Mouse (Mus musculus) kidney, adult 2 months (tissue): Measurements from ENCODE around the gene Adcyap1r1. TPM values are rescaled to one million over a fixed set of nuclear protein-coding genes. Genes with fewer than 3 reads are reported as not detected.

Experiments used
- DNase-seq: peaks from one replicate; pipeline ENCODE4 v3.0.0; 2021
- H3K27ac ChIP-seq: fragments of 200-500 bp; 2 replicates; pipeline ENCODE4 v1.5.1; 2012; ENCODE audit warnings: low read depth, low read length, control low read depth, inconsistent platforms; ENCODE audit not compliant: insufficient read depth
- H3K27me3 ChIP-seq: fragments of 200-500 bp; replicated peaks from 2 replicates; pipeline ENCODE4 v1.6.1; 2012; ENCODE audit warnings: mild to moderate bottlenecking, moderate library complexity, low read length, inconsistent platforms; ENCODE audit not compliant: control insufficient read depth, insufficient read depth
- H3K36me3 ChIP-seq: fragments of 200-500 bp; 2 replicates; pipeline ENCODE4 v1.6.1; 2012; ENCODE audit warnings: mild to moderate bottlenecking, moderate library complexity, low read length, inconsistent platforms; ENCODE audit not compliant: control insufficient read depth, insufficient read depth
- H3K4me1 ChIP-seq: fragments of 200-500 bp; 2 replicates; pipeline ENCODE4 v1.6.1; 2011; ENCODE audit warnings: low read length; ENCODE audit not compliant: control insufficient read depth, insufficient read depth
- H3K4me3 ChIP-seq: fragments of 200-500 bp; 2 replicates; pipeline ENCODE4 v1.5.1; 2011; ENCODE audit warnings: mild to moderate bottlenecking, low read depth, low read length, control low read depth; ENCODE audit not compliant: insufficient read depth
- CTCF ChIP-seq: fragments of 200-500 bp; conservative IDR thresholded peaks from 2 replicates; pipeline ENCODE4 v1.5.1; 2011; ENCODE audit warnings: low read depth, mild to moderate bottlenecking, control low read depth, low read length, moderate library complexity, mixed read lengths; ENCODE audit not compliant: insufficient read depth, insufficient read length
- POLR2A ChIP-seq: fragments of 200-500 bp; IDR thresholded peaks from one replicate; pipeline ENCODE4 v1.6.1; 2011; ENCODE audit warnings: low read depth, low read length, control low read depth
- WGBS: fragments of 180-500 bp; shearing (Covaris S2); methylation state at CpG from one replicate; pipeline ENCODE4 v1.1.7; 2018; 5-methylcytosine and 5-hydroxymethylcytosine counted together
- polyA plus RNA-seq: library from polyadenylated mRNA; depleted of rRNA; stranded (reverse); fragments of >200 nt; gene quantifications from 2 replicates; pipeline ENCODE4 v1.2.3, GENCODE M21; 2012

Gene Adcyap1r1
- polyA plus RNA-seq, 1 experiment = 2.2 TPM

DNA sequence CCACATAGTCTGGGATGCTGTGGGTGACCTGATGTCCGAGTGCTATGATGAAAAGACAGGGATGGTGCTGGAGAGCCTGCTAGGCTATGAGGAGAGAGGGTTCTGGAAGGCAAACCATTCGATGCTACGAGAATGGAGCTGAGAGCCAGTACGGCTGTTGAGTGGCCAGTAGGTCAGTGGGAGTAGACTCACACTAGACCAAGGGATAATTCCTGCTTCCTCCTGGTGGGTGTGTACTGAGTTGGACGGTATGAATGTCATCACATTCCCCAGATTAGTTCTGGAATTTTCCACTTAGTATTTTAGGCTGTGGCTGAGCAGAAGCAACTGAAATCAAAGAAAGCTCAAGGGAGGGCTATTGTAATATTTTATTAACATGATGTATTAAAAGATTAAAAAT is 40.8 kb upstream of the Adcyap1r1 start:
- no peak for DNase-seq
- Histone ChIP-seq H3K4me1 (no peaks in the 10 kb centered on the region), H3K36me3 (no peaks in the 10 kb centered on the region), H3K27me3 (no peaks in the 10 kb centered on the region; the same call in 1 of the 2 replicates), H3K27ac (no peak overlapping the region), H3K4me3 (no peak overlapping the region)
- no peak for TF ChIP-seq CTCF
- no peak for TF ChIP-seq POLR2A
- WGBS = 64% methylated on average over 5 of the region's 5 CpGs

- Histone ChIP-seq H3K36me3 (no peaks in the 10 kb centered on the region), H3K27ac (no peak overlapping the region), H3K4me3 (no peak overlapping the region), H3K27me3 (no peaks in the 10 kb centered on the region; the same call in 1 of the 2 replicates), H3K4me1 (no peaks in the 10 kb centered on the region)
- WGBS = 78% methylated on average over 5 of the region's 5 CpGs
- no peak for TF ChIP-seq CTCF
- TF ChIP-seq POLR2A = no peak
- no peak for DNase-seq
Measured at GRCm38 (mm10) chr6:55416202-55416601, 35.6 kb upstream of the Adcyap1r1 start.

DNA sequence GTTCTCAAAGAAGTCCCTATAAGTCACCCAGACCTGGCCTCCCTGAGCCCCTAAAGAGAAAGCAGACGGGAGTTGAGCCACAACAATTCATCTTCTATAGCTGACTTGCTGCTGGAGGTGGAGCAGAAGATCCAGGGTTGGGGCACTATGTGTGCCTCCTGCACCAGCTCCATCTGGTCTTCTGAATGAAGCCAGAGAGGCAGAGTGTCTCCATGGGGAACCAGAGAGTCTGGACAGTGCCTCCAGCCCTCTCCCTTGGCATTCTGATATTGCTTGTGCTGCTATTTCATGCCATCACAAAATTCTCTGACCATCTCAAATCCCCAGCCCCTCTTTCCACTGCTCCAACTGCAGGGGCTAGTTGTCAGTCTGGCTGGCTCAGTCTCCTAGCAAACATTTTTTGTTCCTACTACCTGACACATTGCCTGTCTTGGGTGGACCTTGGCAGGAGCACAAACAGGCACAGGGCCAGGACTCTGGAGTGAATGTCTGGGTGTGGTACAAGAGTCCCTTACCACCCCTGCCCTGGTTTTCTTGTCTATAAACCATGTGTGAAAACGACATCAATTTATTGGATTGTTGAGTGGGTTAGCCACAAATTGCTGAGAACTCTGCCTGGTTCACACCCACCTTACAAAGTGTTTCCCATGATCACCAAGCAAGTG is 32.9 kb upstream of the Adcyap1r1 start:
- Histone ChIP-seq H3K36me3 (no peaks in the 10 kb centered on the region), H3K27ac (no peak overlapping the region), H3K4me1 (no peaks in the 10 kb centered on the region), H3K27me3 (no peaks in the 10 kb centered on the region; the same call in 1 of the 2 replicates), H3K4me3 (no peak overlapping the region)
- no peak for DNase-seq
- WGBS = 41% methylated on average over 2 of the region's 2 CpGs
- TF ChIP-seq POLR2A = no peak
- no peak for TF ChIP-seq CTCF

DNA sequence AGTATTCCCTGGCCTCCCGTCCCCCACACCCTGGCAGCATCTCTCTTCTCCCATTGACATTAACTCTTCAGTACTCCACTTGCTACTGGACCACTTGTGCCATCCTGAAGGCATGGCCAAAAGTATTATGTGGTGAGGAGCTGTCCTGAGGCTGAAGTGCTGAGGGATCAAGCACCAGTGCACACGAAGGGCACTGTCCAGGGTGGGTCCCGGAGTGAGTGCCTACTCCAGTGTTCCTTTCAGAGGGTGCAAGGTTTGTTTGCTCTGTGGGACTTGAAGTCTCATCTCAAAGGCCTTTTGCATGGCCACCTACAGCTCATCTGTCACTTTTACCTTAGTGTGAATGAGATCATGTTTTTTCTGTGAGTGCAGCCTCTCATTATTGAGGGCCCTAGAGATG is 31.4 kb upstream of the Adcyap1r1 start:
- 50% methylated on average over 3 of the region's 3 CpGs for WGBS
- Histone ChIP-seq H3K36me3 (no peaks in the 10 kb centered on the region), H3K27ac (no peak overlapping the region), H3K27me3 (no peaks in the 10 kb centered on the region), H3K4me3 (no peak overlapping the region), H3K4me1 (no peaks in the 10 kb centered on the region)
- TF ChIP-seq POLR2A (no peak), CTCF (no peak)
- no peak for DNase-seq

GRCm38 (mm10) chr6:55420869-55421361 is 30.9 kb upstream of the Adcyap1r1 start:
- no peaks in the 10 kb centered on the region for H3K27me3 ChIP-seq
- no peak for DNase-seq
- no peak overlapping the region for H3K27ac ChIP-seq
- 21% methylated on average over 1 of the region's 1 CpGs for WGBS
- H3K4me1 ChIP-seq = no peaks in the 10 kb centered on the region
- no peak overlapping the region for H3K4me3 ChIP-seq
- no peak for TF ChIP-seq CTCF
- no peaks in the 10 kb centered on the region for H3K36me3 ChIP-seq

GRCm38 (mm10) chr6:55432121-55432520 is 19.7 kb upstream of the Adcyap1r1 start:
- Histone ChIP-seq H3K27me3 (no peaks in the 10 kb centered on the region), H3K4me1 (no peaks in the 10 kb centered on the region), H3K27ac (no peak overlapping the region), H3K4me3 (no peak overlapping the region), H3K36me3 (no peaks in the 10 kb centered on the region)
- TF ChIP-seq CTCF = no peak
- TF ChIP-seq POLR2A = no peak
- DNase-seq = no peak

- no peak for DNase-seq
- TF ChIP-seq CTCF (no peak), POLR2A (no peak)
- Histone ChIP-seq H3K27me3 (no peaks in the 10 kb centered on the region), H3K27ac (no peak overlapping the region), H3K4me3 (no peak overlapping the region), H3K4me1 (no peaks in the 10 kb centered on the region), H3K36me3 (no peaks in the 10 kb centered on the region)
- 27% methylated on average over 3 of the region's 3 CpGs for WGBS
Measured at GRCm38 (mm10) chr6:55434360-55434759, 17.4 kb upstream of the Adcyap1r1 start.
